8 mouse cellular contexts compared by ENCODE assay signal in the genomic region with DNA sequence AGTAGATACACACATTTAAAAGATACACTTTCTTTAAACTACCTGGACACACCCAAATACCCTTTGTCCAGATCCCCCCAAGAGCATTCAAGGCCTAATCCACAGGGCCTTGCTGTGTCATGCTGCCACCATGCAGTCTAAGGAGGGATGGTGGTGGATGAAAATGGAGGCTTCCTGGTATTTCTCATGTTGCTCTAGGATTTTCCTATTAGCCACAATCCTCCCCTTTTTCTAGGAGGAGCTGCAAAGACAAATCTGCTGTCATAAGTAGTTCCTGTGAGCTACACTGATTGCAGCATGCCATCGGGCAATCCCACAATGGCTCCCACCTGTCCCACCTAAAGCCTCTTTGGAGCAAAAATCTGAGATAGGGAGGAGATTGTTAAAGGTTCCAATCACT. TPM values are rescaled to one million over a fixed set of nuclear protein-coding genes. Genes with fewer than 3 reads are reported as not detected.
A peak's percentile ranks its signal among the peaks of the same experiment; 100 is the strongest.
DNase-seq lines count a peak whose midpoint lies in the region; TF ChIP-seq lines count a peak whose summit lies in the region.

No protein-coding gene starts in this region.

- H3K9me3 ChIP-seq in embryonic facial prominence, embryonic 10.5 days, result no peaks in the 10 kb centered on the region; the same call in 1 of the 2 replicates
- H3K9me3 ChIP-seq in limb, embryonic 10.5 days (replicated peaks), result no peaks in the 10 kb centered on the region

- no peaks in the 10 kb centered on the region for H3K27me3 ChIP-seq in embryonic facial prominence, embryonic 10.5 days (replicated peaks; ENCODE audit: low read depth, poor library complexity, severe bottlenecking)
- H3K27me3 ChIP-seq in limb, embryonic 10.5 days (ENCODE audit: low read depth, poor library complexity, severe bottlenecking), result no peaks in the 10 kb centered on the region

- H3K36me3 ChIP-seq in embryonic facial prominence, embryonic 10.5 days (replicated peaks), result peaks cover 54% of the 10 kb centered on the region
- H3K36me3 ChIP-seq in limb, embryonic 10.5 days, result peaks cover 56% of the 10 kb centered on the region

- 25% methylated on average over 1 of the region's 1 CpGs for WGBS in embryonic facial prominence, embryonic 10.5 days
- 39% methylated on average over 1 of the region's 1 CpGs for WGBS in limb, embryonic 10.5 days

- peak overlapping the region; percentile 65 for H3K4me3 ChIP-seq in left cerebral cortex, adult 2 months
- peak overlapping the region; percentile 97 for H3K4me3 ChIP-seq in embryonic facial prominence, embryonic 10.5 days
- peak overlapping the region; percentile 96 for H3K4me3 ChIP-seq in limb, embryonic 10.5 days

- TF ChIP-seq CTCF in left cerebral cortex, adult 2 months (IDR thresholded peaks at IDR 0.05), result no peak

- H3K4me1 ChIP-seq in embryonic facial prominence, embryonic 10.5 days, result peaks cover 56% of the 10 kb centered on the region
- H3K4me1 ChIP-seq in limb, embryonic 10.5 days, result peaks cover 47% of the 10 kb centered on the region

- H3K27ac ChIP-seq in left cerebral cortex, adult 2 months, result peak overlapping the region; percentile 99
- H3K27ac ChIP-seq in embryonic facial prominence, embryonic 10.5 days (replicated peaks), result peak overlapping the region; percentile 96
- H3K27ac ChIP-seq in limb, embryonic 10.5 days, result peak overlapping the region; percentile 96

- no peak for DNase-seq in left cerebral cortex, adult 2 months (ENCODE audit: extremely low spot score in 1 of 2, low spot score in 2 of 2)
- DNase-seq in left cerebral cortex, adult 8-10 months (ENCODE audit: low spot score in 2 of 2), result no peak
- no peak for DNase-seq in embryonic facial prominence, embryonic 10.5 days (ENCODE audit: low spot score)
- DNase-seq in limb, embryonic 10.5 days (ENCODE audit: low spot score), result no peak
- DNase-seq in retina, embryonic 14.5 days (ENCODE audit: low spot score), result peak; percentile 20
- no peak for DNase-seq in right cerebral cortex, postnatal 14 days
- DNase-seq in spleen, postnatal 10 days (ENCODE audit: low spot score in 2 of 2), result no peak
- DNase-seq in T-cell, adult 2 months (ENCODE audit: low spot score), result no peak

- intact Hi-C loops in left cerebral cortex, adult 2 months (cut with DNase I), result loop anchor here (5.0 kb wide), 2 partner anchors 40 to 205 kb away; partner anchors contain the start of gene Arnt

RNA-seq across cellular contexts. Expression of gene Cdc42se1, which starts 1.3 kb away (rescaled TPM):
- total RNA-seq in left cerebral cortex, adult 2 months (2021), result 10 to 100 TPM; 67.5 to 70.3 TPM
- 10 to 100 TPM; 63.5 to 76.2 (median 69.3) TPM for total RNA-seq in left cerebral cortex, adult 8-10 months (2022)
- 91.1 and 91.2 TPM in 2 replicates for polyA plus RNA-seq in embryonic facial prominence, embryonic 10.5 days (2016; fragmentation: Nextera tagmentation; extraction: Ambion mirVana)
- 82.6 and 85.3 TPM in 2 replicates for polyA plus RNA-seq in limb, embryonic 10.5 days (2016; fragmentation: Nextera tagmentation; extraction: Ambion mirVana)

RNA-seq across cellular contexts. Expression of gene Mllt11, which starts 4.8 kb away (rescaled TPM):
- total RNA-seq in left cerebral cortex, adult 2 months (2021), result 100 to 1,000 TPM; 272 to 277 TPM
- 100 to 1,000 TPM; 280 to 293 (median 288) TPM for total RNA-seq in left cerebral cortex, adult 8-10 months (2022)
- 29.9 and 35.2 TPM in 2 replicates for polyA plus RNA-seq in embryonic facial prominence, embryonic 10.5 days (2016; fragmentation: Nextera tagmentation; extraction: Ambion mirVana)
- polyA plus RNA-seq in limb, embryonic 10.5 days (2016; fragmentation: Nextera tagmentation; extraction: Ambion mirVana), result 12.0 and 12.3 TPM in 2 replicates

RNA-seq across cellular contexts. Expression of gene Gabpb2, which starts 9.5 kb away (rescaled TPM):
- 10 to 100 TPM; 10.9 to 11.8 TPM for total RNA-seq in left cerebral cortex, adult 2 months (2021)
- 10 to 100 TPM; 10.4 to 12.5 (median 12.1) TPM for total RNA-seq in left cerebral cortex, adult 8-10 months (2022)
- polyA plus RNA-seq in embryonic facial prominence, embryonic 10.5 days (2016; fragmentation: Nextera tagmentation; extraction: Ambion mirVana), result 12.0 and 12.5 TPM in 2 replicates
- polyA plus RNA-seq in limb, embryonic 10.5 days (2016; fragmentation: Nextera tagmentation; extraction: Ambion mirVana), result 11.4 and 13.1 TPM in 2 replicates

RNA-seq across cellular contexts. Expression of gene Gm128, which starts 14.2 kb away (rescaled TPM):
- under 1 TPM; 0.20 to 0.61 TPM for total RNA-seq in left cerebral cortex, adult 2 months (2021)
- under 1 TPM; 0.24 to 0.67 (median 0.41) TPM for total RNA-seq in left cerebral cortex, adult 8-10 months (2022)
- polyA plus RNA-seq in embryonic facial prominence, embryonic 10.5 days (2016; fragmentation: Nextera tagmentation; extraction: Ambion mirVana), result 0.38 and 0.45 TPM in 2 replicates
- 0.65 and 0.92 TPM in 2 replicates for polyA plus RNA-seq in limb, embryonic 10.5 days (2016; fragmentation: Nextera tagmentation; extraction: Ambion mirVana)

RNA-seq across cellular contexts. Expression of gene Bnipl, which starts 23.8 kb away (rescaled TPM):
- under 1 TPM; 0.61 to 0.87 TPM for total RNA-seq in left cerebral cortex, adult 2 months (2021)
- total RNA-seq in left cerebral cortex, adult 8-10 months (2022), result under 1 TPM in 3 of 4 experiments, not detected in 1; 0.37 to 0.72 (median 0.67) TPM
- 0.99 and 2.0 TPM in 2 replicates for polyA plus RNA-seq in embryonic facial prominence, embryonic 10.5 days (2016; fragmentation: Nextera tagmentation; extraction: Ambion mirVana)
- 0.35 and 0.79 TPM in 2 replicates for polyA plus RNA-seq in limb, embryonic 10.5 days (2016; fragmentation: Nextera tagmentation; extraction: Ambion mirVana)
